Mouse (Mus musculus) small intestine, adult 2 months (tissue): ENCODE results near the gene Dtx3.

Experiments
- CTCF ChIP-seq: fragments of 200-500 bp; IDR thresholded peaks from 2 replicates; pipeline ENCODE4 v1.5.1; 2012; ENCODE audit warnings: low read depth, mild to moderate bottlenecking, control low read depth, inconsistent platforms, low read length, moderate library complexity, mixed read lengths; ENCODE audit not compliant: insufficient replicate concordance, insufficient read length; ENCODE audit errors: extremely low read depth
- POLR2A ChIP-seq: fragments of 200-500 bp; IDR thresholded peaks from 2 replicates; pipeline ENCODE4 v1.6.1; 2012; ENCODE audit warnings: low read depth, mild to moderate bottlenecking, control low read depth, inconsistent platforms, low read length, moderate library complexity

DNA sequence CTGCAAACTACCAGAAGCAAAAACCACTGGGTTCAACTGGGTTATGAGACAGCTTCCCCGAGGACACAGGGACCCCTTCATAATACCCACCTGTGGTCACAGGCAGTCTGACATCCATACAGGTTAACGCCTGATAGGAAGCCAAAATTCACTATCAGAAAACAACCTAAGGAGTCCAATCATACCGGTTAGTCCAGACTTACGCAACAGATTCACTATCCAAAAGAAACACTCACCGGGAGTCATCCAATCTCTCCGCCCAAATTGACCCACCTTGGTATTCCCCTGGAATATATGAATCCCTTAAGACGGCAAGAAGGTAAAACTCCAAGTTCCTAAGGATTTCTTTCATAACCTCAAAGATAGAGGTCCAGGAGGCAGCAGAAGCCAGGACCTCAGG, 51.0 kb downstream of the Dtx3 start:
- TF ChIP-seq POLR2A (no peak), CTCF (no peak)
